Mouse (Mus musculus): ENCODE measurements around the gene Scrn3. TPM values are rescaled to one million over a fixed set of nuclear protein-coding genes. Genes with fewer than 3 reads are reported as not detected.
A peak's percentile ranks its signal among the peaks of the same experiment; 100 is the strongest.

Scrn3 gene
- total RNA-seq, 1 experiment, result 10.6 TPM

DNA sequence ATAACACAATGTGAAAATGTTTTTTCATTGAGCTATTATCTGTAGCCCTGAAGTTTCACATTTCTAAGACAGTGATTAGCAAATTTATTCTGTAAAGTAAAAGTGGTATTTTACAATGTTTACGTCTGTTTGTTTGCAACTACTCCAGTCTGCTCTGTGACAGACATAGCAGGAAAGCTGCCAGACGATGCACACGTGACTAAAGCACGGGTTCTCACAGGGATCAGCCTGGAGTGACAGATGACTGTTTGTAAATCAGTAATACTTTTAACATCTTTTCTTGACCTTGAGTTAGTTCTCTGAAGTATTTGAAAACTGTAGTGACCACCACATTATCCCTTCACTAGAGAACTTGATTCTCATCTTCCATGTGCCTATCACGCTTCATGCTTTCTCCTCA is 7.9 kb upstream of the Scrn3 start:
- Histone ChIP-seq H3K36me3 (ENCODE audit: control insufficient read depth, insufficient read depth, low read length, poor library complexity, severe bottlenecking) (peaks cover 11% of the 10 kb centered on the region), H3K27ac (ENCODE audit: insufficient read depth, low read depth, low read length, poor library complexity, severe bottlenecking) (no peak overlapping the region), H3K4me1 (ENCODE audit: control insufficient read depth in 2 of 2, insufficient read depth in 2 of 2, low read length in 2 of 2, poor library complexity in 1 of 2) (no peaks in the 10 kb centered on the region), H3K9ac (ENCODE audit: insufficient read depth, low read depth, low read length, poor library complexity, severe bottlenecking) (no peak overlapping the region), H3K4me3 (ENCODE audit: insufficient read depth in 1 of 2, low read depth in 1 of 2, low read length in 2 of 2, poor library complexity in 1 of 2, severe bottlenecking in 1 of 2) (no peak overlapping the region), H3K9me3 (ENCODE audit: control insufficient read depth, insufficient read depth, low read depth, low read length) (no peaks in the 10 kb centered on the region)
- in situ Hi-C loops (cut with MboI; ENCODE audit: low sequenced_read_pairs in 2 of 2, unreplicated experiment in 2 of 2), result no loop called here
- DNase-seq (ENCODE audit: low read depth, low spot score), result no peak
- no peak for TF ChIP-seq ZNF384 (IDR thresholded peaks at IDR 0.05; ENCODE audit: low read depth, low read length)
- no peak for TF ChIP-seq HCFC1 (IDR thresholded peaks at IDR 0.05; ENCODE audit: borderline replicate concordance, insufficient read depth, low read length)
- no peak for TF ChIP-seq CHD2 (IDR thresholded peaks at IDR 0.05; ENCODE audit: low read depth, low read length)
- TF ChIP-seq MAFK (IDR thresholded peaks at IDR 0.05; ENCODE audit: insufficient read depth, low read depth, low read length), result no peak
- TF ChIP-seq ZC3H11A (IDR thresholded peaks at IDR 0.05; ENCODE audit: borderline replicate concordance, low read depth, low read length), result no peak

DNA sequence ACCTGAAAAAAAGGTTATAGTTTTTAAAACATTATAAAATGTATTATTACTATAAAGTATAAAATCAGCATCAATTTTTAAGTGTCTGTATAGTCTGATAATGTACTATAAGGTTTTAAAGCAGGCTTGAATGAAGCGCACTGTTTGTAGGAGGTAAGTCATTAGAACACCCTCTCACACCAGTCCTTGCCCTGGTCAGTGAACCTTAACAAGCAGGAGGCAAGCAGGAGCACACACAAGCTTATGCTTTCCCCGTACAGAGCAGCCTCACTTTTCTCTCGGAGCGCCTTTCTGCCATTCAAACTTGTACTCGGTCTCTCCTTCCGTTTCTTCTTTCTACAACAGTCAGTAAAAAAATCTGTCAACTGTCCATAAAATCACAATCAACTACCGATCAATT is 6.4 kb upstream of the Scrn3 start:
- no peak for TF ChIP-seq ZC3H11A (IDR thresholded peaks at IDR 0.05; ENCODE audit: borderline replicate concordance, low read depth, low read length)
- no peak for TF ChIP-seq HCFC1 (IDR thresholded peaks at IDR 0.05; ENCODE audit: borderline replicate concordance, insufficient read depth, low read length)
- Histone ChIP-seq H3K4me1 (ENCODE audit: control insufficient read depth in 2 of 2, insufficient read depth in 2 of 2, low read length in 2 of 2, poor library complexity in 1 of 2) (no peaks in the 10 kb centered on the region), H3K36me3 (ENCODE audit: control insufficient read depth, insufficient read depth, low read length, poor library complexity, severe bottlenecking) (peaks cover 11% of the 10 kb centered on the region), H3K27ac (ENCODE audit: insufficient read depth, low read depth, low read length, poor library complexity, severe bottlenecking) (no peak overlapping the region), H3K9me3 (ENCODE audit: control insufficient read depth, insufficient read depth, low read depth, low read length) (no peaks in the 10 kb centered on the region), H3K4me3 (ENCODE audit: insufficient read depth in 1 of 2, low read depth in 1 of 2, low read length in 2 of 2, poor library complexity in 1 of 2, severe bottlenecking in 1 of 2) (no peak overlapping the region), H3K9ac (ENCODE audit: insufficient read depth, low read depth, low read length, poor library complexity, severe bottlenecking) (no peak overlapping the region)
- in situ Hi-C loops (cut with MboI; ENCODE audit: low sequenced_read_pairs in 2 of 2, unreplicated experiment in 2 of 2), result no loop called here
- DNase-seq (ENCODE audit: low read depth, low spot score), result no peak

DNA sequence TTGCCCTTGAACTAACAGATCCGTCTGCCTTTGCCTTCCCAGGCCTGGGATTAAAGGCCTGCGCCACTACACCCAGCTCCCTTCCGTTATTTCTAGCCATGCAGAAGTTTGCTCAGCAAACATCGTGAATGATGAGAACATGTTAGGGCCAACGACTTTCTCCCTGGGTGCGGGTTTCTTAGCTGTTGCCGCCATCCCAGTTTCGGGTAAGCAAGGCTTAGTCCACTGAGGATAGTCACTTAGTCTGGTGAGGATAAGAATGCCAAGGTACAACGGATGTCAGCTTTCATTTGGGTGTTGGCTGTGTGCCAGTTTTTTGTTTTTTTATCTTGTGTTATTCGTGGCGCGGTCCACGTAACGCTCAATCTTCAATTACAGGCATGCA is 708 bp downstream of the Scrn3 start:
- peak overlapping the region; percentile 84 to 90 for H3K4me3 ChIP-seq (ENCODE audit: insufficient read depth in 1 of 2, low read depth in 1 of 2, low read length in 2 of 2, poor library complexity in 1 of 2, severe bottlenecking in 1 of 2)
- H3K27ac ChIP-seq (ENCODE audit: insufficient read depth, low read depth, low read length, poor library complexity, severe bottlenecking), result peak overlapping the region; percentile 50; the same call in 1 of the 2 replicates
- H3K36me3 ChIP-seq (ENCODE audit: control insufficient read depth, insufficient read depth, low read length, poor library complexity, severe bottlenecking), result peaks cover 6% of the 10 kb centered on the region
- H3K9me3 ChIP-seq (ENCODE audit: control insufficient read depth, insufficient read depth, low read depth, low read length), result no peaks in the 10 kb centered on the region
- 0 out of 2 replicates have a peak, but pooled peaks have one; percentile 12 for TF ChIP-seq ZNF384 (IDR thresholded peaks at IDR 0.05; ENCODE audit: low read depth, low read length)
- no peak for TF ChIP-seq HCFC1 (IDR thresholded peaks at IDR 0.05; ENCODE audit: borderline replicate concordance, insufficient read depth, low read length)
- in situ Hi-C loops (cut with MboI; ENCODE audit: low sequenced_read_pairs in 2 of 2, unreplicated experiment in 2 of 2), result no loop called here
- peak; percentile 19 for DNase-seq (ENCODE audit: low read depth, low spot score)
- H3K4me1 ChIP-seq (ENCODE audit: control insufficient read depth in 2 of 2, insufficient read depth in 2 of 2, low read length in 2 of 2, poor library complexity in 1 of 2), result 0 out of 4 replicates have a peak, but pooled peaks cover 0 to 2% of the 10 kb centered on the region in 2 experiments
- peak overlapping the region; percentile 91 for H3K9ac ChIP-seq (ENCODE audit: insufficient read depth, low read depth, low read length, poor library complexity, severe bottlenecking)

DNA sequence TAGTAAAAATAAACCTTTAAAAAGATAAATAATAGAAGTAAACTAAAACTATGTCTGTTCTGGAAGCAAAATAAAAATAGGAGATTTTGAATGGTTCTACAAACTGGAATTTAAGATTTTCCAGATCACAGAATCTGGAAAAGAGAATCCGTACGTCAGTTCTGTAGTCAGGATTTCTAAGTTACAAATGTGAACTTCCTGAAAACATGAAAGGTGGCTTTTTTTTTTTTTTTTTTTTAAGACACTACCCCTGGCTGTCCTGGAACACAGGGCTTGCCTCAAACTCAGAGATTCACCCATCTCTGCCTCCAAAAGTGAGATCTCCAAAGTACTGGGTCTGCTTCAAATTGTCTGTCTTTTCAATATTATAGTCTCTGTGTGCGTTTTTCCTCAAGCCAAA is 1.9 kb downstream of the Scrn3 start:
- 0 out of 4 replicates have a peak, but pooled peaks cover 0 to 2% of the 10 kb centered on the region in 2 experiments for H3K4me1 ChIP-seq (ENCODE audit: control insufficient read depth in 2 of 2, insufficient read depth in 2 of 2, low read length in 2 of 2, poor library complexity in 1 of 2)
- H3K9ac ChIP-seq (ENCODE audit: insufficient read depth, low read depth, low read length, poor library complexity, severe bottlenecking), result no peak overlapping the region
- no peak for DNase-seq (ENCODE audit: low read depth, low spot score)
- H3K36me3 ChIP-seq (ENCODE audit: control insufficient read depth, insufficient read depth, low read length, poor library complexity, severe bottlenecking), result peaks cover 5% of the 10 kb centered on the region
- no peaks in the 10 kb centered on the region for H3K9me3 ChIP-seq (ENCODE audit: control insufficient read depth, insufficient read depth, low read depth, low read length)
- no peak overlapping the region for H3K4me3 ChIP-seq (ENCODE audit: insufficient read depth in 1 of 2, low read depth in 1 of 2, low read length in 2 of 2, poor library complexity in 1 of 2, severe bottlenecking in 1 of 2)
- no peak overlapping the region for H3K27ac ChIP-seq (ENCODE audit: insufficient read depth, low read depth, low read length, poor library complexity, severe bottlenecking)
- TF ChIP-seq ZC3H11A (IDR thresholded peaks at IDR 0.05; ENCODE audit: borderline replicate concordance, low read depth, low read length) (no peak), ZNF384 (IDR thresholded peaks at IDR 0.05; ENCODE audit: low read depth, low read length) (no peak), MAFK (IDR thresholded peaks at IDR 0.05; ENCODE audit: insufficient read depth, low read depth, low read length) (no peak), HCFC1 (IDR thresholded peaks at IDR 0.05; ENCODE audit: borderline replicate concordance, insufficient read depth, low read length) (no peak), CHD2 (IDR thresholded peaks at IDR 0.05; ENCODE audit: low read depth, low read length) (no peak)
- in situ Hi-C loops (cut with MboI; ENCODE audit: low sequenced_read_pairs in 2 of 2, unreplicated experiment in 2 of 2), result no loop called here

DNA sequence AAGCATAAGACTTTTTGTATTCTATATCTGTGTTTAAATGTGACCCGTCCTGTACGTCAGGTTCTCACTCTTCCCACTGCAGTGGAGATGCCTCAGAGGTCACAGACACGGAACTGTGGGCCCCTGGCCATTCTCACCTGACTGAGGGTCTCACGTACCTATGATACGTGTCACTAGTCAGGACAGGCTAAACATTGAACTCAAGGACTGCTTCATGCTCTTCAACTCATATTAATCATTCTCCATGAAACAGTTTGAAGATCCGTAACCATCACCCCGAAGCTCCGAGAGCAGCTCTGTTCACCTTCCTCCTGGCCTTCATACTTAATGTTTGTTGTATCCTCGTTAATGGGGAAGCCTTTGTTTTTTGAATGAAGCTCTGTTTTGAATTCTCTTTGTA is 5.0 kb downstream of the Scrn3 start:
- no peak for DNase-seq (ENCODE audit: low read depth, low spot score)
- Histone ChIP-seq H3K4me3 (ENCODE audit: insufficient read depth in 1 of 2, low read depth in 1 of 2, low read length in 2 of 2, poor library complexity in 1 of 2, severe bottlenecking in 1 of 2) (no peak overlapping the region), H3K27ac (ENCODE audit: insufficient read depth, low read depth, low read length, poor library complexity, severe bottlenecking) (no peak overlapping the region), H3K9me3 (ENCODE audit: control insufficient read depth, insufficient read depth, low read depth, low read length) (no peaks in the 10 kb centered on the region), H3K36me3 (ENCODE audit: control insufficient read depth, insufficient read depth, low read length, poor library complexity, severe bottlenecking) (peaks cover 5% of the 10 kb centered on the region), H3K9ac (ENCODE audit: insufficient read depth, low read depth, low read length, poor library complexity, severe bottlenecking) (no peak overlapping the region), H3K4me1 (ENCODE audit: control insufficient read depth in 2 of 2, insufficient read depth in 2 of 2, low read length in 2 of 2, poor library complexity in 1 of 2) (no peaks in the 10 kb centered on the region; a peak in 1 of 4 replicates)
- in situ Hi-C loops (cut with MboI; ENCODE audit: low sequenced_read_pairs in 2 of 2, unreplicated experiment in 2 of 2), result no loop called here
- TF ChIP-seq ZNF384 (IDR thresholded peaks at IDR 0.05; ENCODE audit: low read depth, low read length) (no peak), CHD2 (IDR thresholded peaks at IDR 0.05; ENCODE audit: low read depth, low read length) (no peak), ZC3H11A (IDR thresholded peaks at IDR 0.05; ENCODE audit: borderline replicate concordance, low read depth, low read length) (no peak), MAFK (IDR thresholded peaks at IDR 0.05; ENCODE audit: insufficient read depth, low read depth, low read length) (no peak), HCFC1 (IDR thresholded peaks at IDR 0.05; ENCODE audit: borderline replicate concordance, insufficient read depth, low read length) (no peak)

All from ES-E14 (cell line).